24 mouse cellular contexts compared by ENCODE assay signal in genomic region chr16:91828160-91828559, GRCm38 (mm10).
DNase-seq lines count a peak whose midpoint lies in the region; ATAC-seq and TF ChIP-seq lines count a peak whose summit lies in the region.
"Had no signal": no experiment of that assay in that cellular context is flagged by ENCODE, and none has a peak within 500 bp of the region (broad histone marks: within the 10 kb centered on the region; RNA-seq: fewer than 3 reads in every experiment).

No protein-coding gene starts in this region.

- no peak overlapping the region for H3K4me2 ChIP-seq in heart, embryonic 11.5 days
- no peak overlapping the region for H3K4me2 ChIP-seq in hindbrain, embryonic 13.5 days
- H3K4me2 ChIP-seq in liver, embryonic 12.5 days: no peak overlapping the region
- no peak overlapping the region for H3K4me2 ChIP-seq in heart, postnatal 0 days (ENCODE audit: low read depth, low read length)
- H3K4me2 ChIP-seq: embryonic facial prominence, embryonic 13.5 days; forebrain, embryonic 12.5 days had no signal

- peak overlapping the region; percentile 74 for H3K27ac ChIP-seq in heart, embryonic 11.5 days (ENCODE audit: low read depth, low read length)
- 0 out of 2 replicates have a peak overlapping the region, but pooled peaks have one; percentile 18 for H3K27ac ChIP-seq in hindbrain, embryonic 13.5 days
- H3K27ac ChIP-seq in hindbrain, embryonic 10.5 days: no peak overlapping the region
- H3K27ac ChIP-seq in liver, embryonic 12.5 days: peak overlapping the region; percentile 59; the same call in 1 of the 2 replicates
- peak overlapping the region; percentile 81 for H3K27ac ChIP-seq in heart, postnatal 0 days (ENCODE audit: low read depth)
- H3K27ac ChIP-seq: forebrain, embryonic 12.5 days had no signal

- WGBS in heart, embryonic 11.5 days (ENCODE audit: insufficient replicate concordance): 35% methylated on average over 7 of the region's 7 CpGs
- WGBS in hindbrain, embryonic 13.5 days: 77% methylated on average over 7 of the region's 7 CpGs
- 75% methylated on average over 7 of the region's 7 CpGs for WGBS in hindbrain, embryonic 10.5 days
- 79% methylated on average over 7 of the region's 7 CpGs for WGBS in liver, embryonic 12.5 days (ENCODE audit: insufficient replicate concordance)
- 39% methylated on average over 7 of the region's 7 CpGs for WGBS in heart, postnatal 0 days

- H3K9ac ChIP-seq in heart, embryonic 11.5 days (ENCODE audit: low read depth, low read length): no peak overlapping the region
- H3K9ac ChIP-seq in hindbrain, embryonic 13.5 days: no peak overlapping the region
- no peak overlapping the region for H3K9ac ChIP-seq in liver, embryonic 12.5 days
- H3K9ac ChIP-seq in heart, postnatal 0 days (replicated peaks; ENCODE audit: low read depth, low read length): no peak overlapping the region
- H3K9ac ChIP-seq: embryonic facial prominence, embryonic 13.5 days; forebrain, embryonic 12.5 days had no signal

- no peaks in the 10 kb centered on the region for H3K27me3 ChIP-seq in heart, embryonic 11.5 days (ENCODE audit: control insufficient read depth, insufficient read depth, low read length)
- no peaks in the 10 kb centered on the region for H3K27me3 ChIP-seq in hindbrain, embryonic 13.5 days
- no peaks in the 10 kb centered on the region for H3K27me3 ChIP-seq in hindbrain, embryonic 10.5 days (ENCODE audit: insufficient read depth, poor library complexity, severe bottlenecking)
- H3K27me3 ChIP-seq in liver, embryonic 12.5 days (replicated peaks): no peaks in the 10 kb centered on the region; the same call in 1 of the 2 replicates
- H3K27me3 ChIP-seq in heart, postnatal 0 days (ENCODE audit: control insufficient read depth, insufficient read depth, low read length): no peaks in the 10 kb centered on the region
- H3K27me3 ChIP-seq: embryonic facial prominence, embryonic 13.5 days; forebrain, embryonic 12.5 days had no signal

- H3K9me3 ChIP-seq in heart, embryonic 11.5 days (replicated peaks; ENCODE audit: control insufficient read depth, low read length): no peaks in the 10 kb centered on the region
- H3K9me3 ChIP-seq in hindbrain, embryonic 13.5 days: no peaks in the 10 kb centered on the region
- no peaks in the 10 kb centered on the region for H3K9me3 ChIP-seq in hindbrain, embryonic 10.5 days
- H3K9me3 ChIP-seq in liver, embryonic 12.5 days (replicated peaks): no peaks in the 10 kb centered on the region
- no peaks in the 10 kb centered on the region for H3K9me3 ChIP-seq in heart, postnatal 0 days (replicated peaks; ENCODE audit: control insufficient read depth, low read length)
- H3K9me3 ChIP-seq: embryonic facial prominence, embryonic 13.5 days; forebrain, embryonic 12.5 days had no signal

- ATAC-seq in heart, embryonic 11.5 days (replicated peaks; ENCODE audit: insufficient number of reproducible peaks, low FRiP score, low TSS enrichment): no peak
- ATAC-seq in hindbrain, embryonic 13.5 days (ENCODE audit: low FRiP score): no peak
- ATAC-seq in liver, embryonic 12.5 days: no peak
- ATAC-seq in heart, postnatal 0 days (ENCODE audit: insufficient read depth, low read depth): peak; percentile 61; the same call in 1 of the 2 replicates
- ATAC-seq: CD4-positive, CD25-positive, alpha-beta regulatory T cell, adult 4 months had no signal

- H3K4me3 ChIP-seq in heart, embryonic 11.5 days (ENCODE audit: low read depth, low read length): no peak overlapping the region
- H3K4me3 ChIP-seq in hindbrain, embryonic 13.5 days: no peak overlapping the region
- H3K4me3 ChIP-seq in hindbrain, embryonic 10.5 days: no peak overlapping the region
- H3K4me3 ChIP-seq in liver, embryonic 12.5 days: no peak overlapping the region
- no peak overlapping the region for H3K4me3 ChIP-seq in heart, postnatal 0 days (ENCODE audit: low read depth, low read length)
- H3K4me3 ChIP-seq: embryonic facial prominence, embryonic 13.5 days; erythroblast, embryonic 14.5 days; forebrain, embryonic 12.5 days; layer of hippocampus, adult 2 months; megakaryocyte, embryonic 14.5 days had no signal

- no peak for DNase-seq in heart, postnatal 14 days
- no peak for DNase-seq in hindbrain, embryonic 10.5 days (ENCODE audit: low spot score)
- DNase-seq in liver: no peak
- DNase-seq in heart, postnatal 0 days (ENCODE audit: low spot score): peak; percentile 45
- no peak for DNase-seq in urinary bladder, postnatal 36 days (ENCODE audit: low spot score in 2 of 2)
- DNase-seq: adrenal gland, postnatal 14 days; cerebellum, adult 8-10 months; cerebellum, postnatal 36 days; embryo, embryonic 11 days; gastrocnemius, postnatal 36 days; kidney, adult 18-20 months; kidney, postnatal 25 days; lung, postnatal 14 days; midbrain, embryonic 14.5 days; thymus, postnatal 25 days had no signal

- TF ChIP-seq EP300 in heart, postnatal 0 days (IDR thresholded peaks at IDR 0.05; ENCODE audit: low read depth): no peak

- H3K4me1 ChIP-seq in heart, embryonic 11.5 days (ENCODE audit: control insufficient read depth, insufficient read depth, low read length): peaks cover 24% of the 10 kb centered on the region
- peaks cover 19% of the 10 kb centered on the region for H3K4me1 ChIP-seq in hindbrain, embryonic 13.5 days (replicated peaks)
- peaks cover 48% of the 10 kb centered on the region for H3K4me1 ChIP-seq in hindbrain, embryonic 10.5 days (replicated peaks)
- peaks cover 53% of the 10 kb centered on the region for H3K4me1 ChIP-seq in liver, embryonic 12.5 days
- peaks cover 17% of the 10 kb centered on the region for H3K4me1 ChIP-seq in heart, postnatal 0 days (ENCODE audit: control insufficient read depth, insufficient read depth)

- intact Hi-C loops in heart, postnatal 14 days (cut with DNase I): no loop called here

- no peak for TF ChIP-seq CTCF in heart, postnatal 0 days (IDR thresholded peaks at IDR 0.05; ENCODE audit: low read depth)

- 0 out of 2 replicates have a peak, but pooled peaks cover 4% of the 10 kb centered on the region for H3K36me3 ChIP-seq in heart, embryonic 11.5 days (ENCODE audit: control insufficient read depth, insufficient read depth, low read length)
- H3K36me3 ChIP-seq in hindbrain, embryonic 13.5 days: peaks cover 46% of the 10 kb centered on the region
- peaks cover 59% of the 10 kb centered on the region for H3K36me3 ChIP-seq in hindbrain, embryonic 10.5 days
- peaks cover 87% of the 10 kb centered on the region for H3K36me3 ChIP-seq in liver, embryonic 12.5 days
- H3K36me3 ChIP-seq in heart, postnatal 0 days (replicated peaks; ENCODE audit: control insufficient read depth, insufficient read depth, low read length): peaks cover 31% of the 10 kb centered on the region; the same call in 1 of the 2 replicates
